Mouse (Mus musculus): ENCODE measurements around the gene Pip5k1b.

Gene Pip5k1b

DNA sequence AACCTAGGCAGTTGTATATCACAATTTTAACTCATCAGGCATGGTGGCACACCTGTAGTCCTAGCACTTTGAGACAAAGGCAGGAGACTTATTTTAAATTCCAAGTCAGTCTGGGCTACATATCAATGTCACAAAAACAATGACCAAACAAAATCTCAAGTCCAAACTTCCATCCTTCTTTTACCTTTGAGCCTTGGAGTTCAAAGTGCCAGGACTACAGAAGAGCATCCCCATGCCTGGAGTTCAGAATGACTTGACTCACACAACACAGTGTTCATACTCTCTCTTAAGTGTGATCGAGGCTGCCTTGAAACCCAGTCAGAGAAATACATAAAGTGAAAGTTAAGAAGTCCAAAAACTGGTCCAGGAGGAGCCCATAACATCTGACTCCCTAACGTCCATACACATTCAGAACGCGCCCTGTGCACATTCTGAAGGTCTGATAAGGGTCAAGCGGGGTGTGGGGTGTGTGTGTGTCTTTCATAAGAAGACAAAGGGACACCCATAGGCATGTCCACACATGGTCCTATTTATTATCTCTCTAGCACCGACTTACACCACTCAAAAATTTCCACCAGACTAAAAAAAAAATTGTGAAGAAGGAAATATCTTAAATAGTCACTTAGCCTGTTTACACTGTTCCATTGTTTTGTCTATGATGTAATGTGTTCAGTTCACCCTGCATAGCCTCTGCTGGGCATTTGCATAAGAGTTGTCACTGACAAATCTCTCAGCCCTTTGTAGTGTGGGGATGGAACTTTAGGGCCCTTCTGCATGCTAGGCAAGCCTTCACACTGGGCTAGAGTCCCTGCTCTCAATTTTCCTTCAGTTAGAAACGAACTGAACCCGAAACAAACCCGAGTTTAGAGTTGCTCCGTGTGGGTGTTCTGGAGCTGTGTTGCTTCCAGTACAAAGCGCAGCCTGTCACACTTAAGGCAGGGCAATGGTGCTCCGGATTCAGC lies 296.0 kb downstream of the Pip5k1b start:
- DNase-seq (ENCODE audit: inconsistent ontology term), result peak; percentile 26

- no peak for DNase-seq (ENCODE audit: inconsistent ontology term)
Observed at GRCm38 (mm10) chr19:24258368-24258767, 297.3 kb downstream of the Pip5k1b start.

- DNase-seq (ENCODE audit: inconsistent ontology term), result no peak
Observed at GRCm38 (mm10) chr19:24257962-24258361, 297.7 kb downstream of the Pip5k1b start.

GRCm38 (mm10) chr19:24253657-24254260 lies 301.9 kb downstream of the Pip5k1b start:
- no peak for DNase-seq (ENCODE audit: inconsistent ontology term)

DNA sequence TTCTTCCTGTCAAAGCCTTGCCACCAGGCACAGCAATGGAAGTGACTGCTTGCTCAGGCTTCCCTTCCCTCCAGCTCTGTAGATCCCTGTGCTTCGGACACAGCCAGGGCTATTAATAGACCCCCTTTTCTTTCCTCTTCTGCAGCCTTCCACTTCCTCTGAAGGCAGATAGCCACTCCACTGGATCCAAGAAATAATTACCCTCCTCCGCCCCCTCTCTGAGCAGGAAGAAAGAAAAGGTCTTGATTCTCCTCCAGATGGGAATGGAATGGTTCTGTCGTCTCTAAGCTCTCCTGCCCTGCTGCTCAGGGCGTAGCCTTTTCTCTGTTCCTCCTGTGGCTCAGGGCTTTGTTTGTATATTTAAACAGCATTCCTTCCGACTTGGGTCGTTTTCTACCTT lies 303.8 kb downstream of the Pip5k1b start:
- DNase-seq (ENCODE audit: inconsistent ontology term), result no peak
